Mouse (Mus musculus) MEL (cell line): ENCODE measurements at regions not wholly inside any gene's neighbourhood (a gene's known extent, or its start where the extent isn't known, plus 50 kb on each side); places are given as distances from the start of the nearest gene placed in this dataset.

Source experiments
- DNase-seq: peaks from one replicate; pipeline ENCODE4 v3.0.0; 2011; ENCODE audit warnings: low read depth, low spot score
- H3K27ac ChIP-seq: 2 replicates; pipeline ENCODE4 v1.5.1; 2012; ENCODE audit warnings: low read depth, mild to moderate bottlenecking, control low read depth, low read length, moderate library complexity; ENCODE audit not compliant: control insufficient read depth
- H3K27me3 ChIP-seq, 2 experiments: fragments of 150-350 bp in 1 of 2; sonication (generic) in 1 of 2; 2 replicates each; pipeline ENCODE4 v1.6.1; 2012; ENCODE audit warnings: low read length in 2 of 2, mild to moderate bottlenecking in 2 of 2, improper control_type of control experiment in 1 of 2, moderate library complexity in 1 of 2; ENCODE audit not compliant: insufficient read depth in 2 of 2, control insufficient read depth in 1 of 2
- H3K36me3 ChIP-seq, 2 experiments: 2 replicates each; pipeline ENCODE4 v1.6.1; 2012 to 2014; ENCODE audit warnings: low read length in 2 of 2, improper control_type of control experiment in 1 of 2, inconsistent platforms in 1 of 2, mild to moderate bottlenecking in 1 of 2; ENCODE audit not compliant: insufficient read depth in 2 of 2, control insufficient read depth in 1 of 2
- H3K4me1 ChIP-seq, 2 experiments: fragments of 150-350 bp in 1 of 2; sonication (generic) in 1 of 2; 2 replicates each; pipeline ENCODE4 v1.6.1; 2012; ENCODE audit warnings: low read length in 2 of 2, improper control_type of control experiment in 1 of 2, mild to moderate bottlenecking in 1 of 2; ENCODE audit not compliant: insufficient read depth in 2 of 2, control insufficient read depth in 1 of 2
- H3K4me3 ChIP-seq, 2 experiments: fragments of 150-350 bp in 1 of 2; sonication (generic) in 1 of 2; 2 replicates each; pipeline ENCODE4 v1.5.1; 2012; ENCODE audit warnings: low read depth in 2 of 2, low read length in 2 of 2, mild to moderate bottlenecking in 2 of 2, moderate library complexity in 2 of 2, control low read depth in 1 of 2, improper control_type of control experiment in 1 of 2; ENCODE audit not compliant: control insufficient read depth in 1 of 2, insufficient read depth in 1 of 2
- H3K79me2 ChIP-seq: 2 replicates; pipeline ENCODE4 v1.6.1; 2012; ENCODE audit warnings: mild to moderate bottlenecking, low read length, moderate library complexity; ENCODE audit not compliant: control insufficient read depth, poor library complexity, insufficient read depth
- H3K9ac ChIP-seq: 2 replicates; pipeline ENCODE4 v1.6.1; 2012; ENCODE audit warnings: low read depth, mild to moderate bottlenecking, control low read depth, low read length, moderate library complexity; ENCODE audit not compliant: control insufficient read depth, poor library complexity, severe bottlenecking
- H3K9me3 ChIP-seq: fragments of 150-350 bp; sonication (generic); replicated peaks from 2 replicates; pipeline ENCODE4 v1.6.1; 2012; ENCODE audit warnings: mild to moderate bottlenecking, low read length, improper control_type of control experiment, moderate library complexity; ENCODE audit not compliant: insufficient read depth
- CHD1 ChIP-seq: IDR thresholded peaks from 2 replicates; pipeline ENCODE4 v1.6.1; 2012; ENCODE audit warnings: low read depth, mild to moderate bottlenecking, inconsistent platforms, low read length, improper control_type of control experiment
- CHD2 ChIP-seq: IDR thresholded peaks from 2 replicates; pipeline ENCODE4 v1.6.1; 2011; ENCODE audit warnings: low read length, improper control_type of control experiment
- CTCF ChIP-seq, 3 experiments: IDR thresholded peaks in 2 of 3; conservative IDR thresholded peaks in 1 of 3; 2 replicates each; pipeline ENCODE4 v1.5.1; 2011 to 2012; ENCODE audit warnings: low read length in 3 of 3, low read depth in 2 of 3, mild to moderate bottlenecking in 2 of 3, improper control_type of control experiment in 1 of 3, inconsistent platforms in 1 of 3, mixed read lengths in 1 of 3, moderate library complexity in 1 of 3; ENCODE audit not compliant: control insufficient read depth in 1 of 3, insufficient read depth in 1 of 3, poor library complexity in 1 of 3, severe bottlenecking in 1 of 3
- E2F4 ChIP-seq: IDR thresholded peaks from 2 replicates; pipeline ENCODE4 v1.6.1; 2011; ENCODE audit warnings: low read depth, low read length, improper control_type of control experiment, borderline replicate concordance
- ELF1 ChIP-seq: IDR thresholded peaks from 2 replicates; pipeline ENCODE4 v1.6.1; 2014; ENCODE audit warnings: low read depth, mild to moderate bottlenecking, inconsistent platforms, low read length, improper control_type of control experiment, moderate library complexity
- ETS1 ChIP-seq: IDR thresholded peaks from 2 replicates; pipeline ENCODE4 v1.6.1; 2012; ENCODE audit warnings: low read depth, mild to moderate bottlenecking, inconsistent platforms, low read length, improper control_type of control experiment, moderate library complexity
- HCFC1 ChIP-seq: IDR thresholded peaks from 2 replicates; pipeline ENCODE4 v1.6.1; 2012; ENCODE audit warnings: low read depth, mild to moderate bottlenecking, inconsistent platforms, low read length, improper control_type of control experiment, moderate library complexity
- JUND ChIP-seq: IDR thresholded peaks from 2 replicates; pipeline ENCODE4 v1.6.1; 2011; ENCODE audit warnings: low read depth, mild to moderate bottlenecking, improper control_type of control experiment, low read length
- KAT2A ChIP-seq: conservative IDR thresholded peaks from 2 replicates; pipeline ENCODE4 v1.6.1; 2012; ENCODE audit warnings: low read depth, low read length, improper control_type of control experiment, inconsistent platforms
- MAFK ChIP-seq: IDR thresholded peaks from 2 replicates; pipeline ENCODE4 v1.6.1; 2011; ENCODE audit warnings: low read depth, mild to moderate bottlenecking, low read length, improper control_type of control experiment, borderline replicate concordance
- MAX ChIP-seq: IDR thresholded peaks from 2 replicates; pipeline ENCODE4 v1.6.1; 2011; ENCODE audit warnings: low read length, improper control_type of control experiment
- MAZ ChIP-seq: IDR thresholded peaks from 2 replicates; pipeline ENCODE4 v1.6.1; 2012; ENCODE audit warnings: low read depth, mild to moderate bottlenecking, inconsistent platforms, low read length, improper control_type of control experiment
- MEF2A ChIP-seq: IDR thresholded peaks from 2 replicates; pipeline ENCODE4 v1.6.1; 2014; ENCODE audit warnings: low read depth, mild to moderate bottlenecking, inconsistent platforms, low read length, improper control_type of control experiment; ENCODE audit not compliant: poor library complexity, insufficient replicate concordance, severe bottlenecking; ENCODE audit errors: extremely low read depth
- MXI1 ChIP-seq: IDR thresholded peaks from 2 replicates; pipeline ENCODE4 v1.6.1; 2011; ENCODE audit warnings: mild to moderate bottlenecking, low read depth, low read length, improper control_type of control experiment
- NELFE ChIP-seq: IDR thresholded peaks from 2 replicates; pipeline ENCODE4 v1.6.1; 2011; ENCODE audit warnings: low read depth, low read length, improper control_type of control experiment
- NRF1 ChIP-seq: IDR thresholded peaks from 2 replicates; pipeline ENCODE4 v1.6.1; 2014; ENCODE audit warnings: low read depth, mild to moderate bottlenecking, inconsistent platforms, low read length, improper control_type of control experiment, moderate library complexity; ENCODE audit not compliant: poor library complexity, insufficient read depth, severe bottlenecking
- POLR2A ChIP-seq, 2 experiments: IDR thresholded peaks; 2 replicates each; pipeline ENCODE4 v1.6.1; 2011 to 2012; ENCODE audit warnings: low read length in 2 of 2, mild to moderate bottlenecking in 2 of 2, control low read depth in 1 of 2, improper control_type of control experiment in 1 of 2, low read depth in 1 of 2, moderate library complexity in 1 of 2; ENCODE audit not compliant: control insufficient read depth in 1 of 2, insufficient read depth in 1 of 2, poor library complexity in 1 of 2
- POLR2AphosphoS5 ChIP-seq: IDR thresholded peaks from 2 replicates; pipeline ENCODE4 v1.6.1; 2012; ENCODE audit warnings: low read depth, borderline replicate concordance, mild to moderate bottlenecking, inconsistent platforms, low read length, moderate library complexity, mixed read lengths
- SIN3A ChIP-seq: IDR thresholded peaks from 2 replicates; pipeline ENCODE4 v1.6.1; 2012; ENCODE audit warnings: low read length, improper control_type of control experiment, inconsistent platforms
- TAL1 ChIP-seq: IDR thresholded peaks from 2 replicates; pipeline ENCODE4 v1.6.1; 2012; ENCODE audit warnings: mild to moderate bottlenecking, inconsistent platforms, low read length, moderate library complexity, mixed read lengths
- TBP ChIP-seq: IDR thresholded peaks from 2 replicates; pipeline ENCODE4 v1.8.0; 2011; ENCODE audit warnings: low read depth, low read length, improper control_type of control experiment
- TCF12 ChIP-seq: IDR thresholded peaks from 2 replicates; pipeline ENCODE4 v1.6.1; 2014; ENCODE audit warnings: low read depth, mild to moderate bottlenecking, inconsistent platforms, low read length, improper control_type of control experiment, moderate library complexity
- UBTF ChIP-seq: IDR thresholded peaks from 2 replicates; pipeline ENCODE4 v1.6.1; 2012; ENCODE audit warnings: low read depth, mild to moderate bottlenecking, inconsistent platforms, low read length, improper control_type of control experiment, moderate library complexity, borderline replicate concordance; ENCODE audit not compliant: insufficient read depth
- USF1 ChIP-seq: IDR thresholded peaks from 2 replicates; pipeline ENCODE4 v1.6.1; 2014; ENCODE audit warnings: low read depth, mild to moderate bottlenecking, inconsistent platforms, low read length, improper control_type of control experiment, moderate library complexity
- ZC3H11A ChIP-seq: IDR thresholded peaks from 2 replicates; pipeline ENCODE4 v1.6.1; 2012; ENCODE audit warnings: low read depth, mild to moderate bottlenecking, inconsistent platforms, low read length, improper control_type of control experiment
- ZMIZ1 ChIP-seq: IDR thresholded peaks from 2 replicates; pipeline ENCODE4 v1.6.1; 2012; ENCODE audit warnings: low read depth, mild to moderate bottlenecking, inconsistent platforms, low read length, improper control_type of control experiment, moderate library complexity

GRCm38 (mm10) chr3:52517808-52518207 lies 249.7 kb downstream of the Foxo1 start:
- Histone ChIP-seq H3K4me1 (no peaks in the 10 kb centered on the region), H3K9me3 (no peaks in the 10 kb centered on the region), H3K27ac (no peak overlapping the region), H3K4me3 (no peak overlapping the region), H3K36me3 (no peaks in the 10 kb centered on the region), H3K79me2 (no peaks in the 10 kb centered on the region), H3K27me3 (no peaks in the 10 kb centered on the region), H3K9ac (no peak overlapping the region)
- TF ChIP-seq JUND: no peak
- no peak for TF ChIP-seq MAZ
- no peak for DNase-seq

- H3K27ac ChIP-seq: no peak overlapping the region
- DNase-seq: no peak
- H3K9ac ChIP-seq: no peak overlapping the region
- no peaks in the 10 kb centered on the region for H3K36me3 ChIP-seq
- TF ChIP-seq CTCF (IDR thresholded peaks at IDR 0.05 in 2 of 3, conservative IDR thresholded peaks at IDR 0.05 in 1 of 3; ENCODE audit: control insufficient read depth in 1 of 3, insufficient read depth in 1 of 3, low read depth in 2 of 3, low read length in 3 of 3, poor library complexity in 1 of 3, severe bottlenecking in 1 of 3): no peak
- TF ChIP-seq CHD2: no peak
- TF ChIP-seq KAT2A: no peak
- TF ChIP-seq MAFK: no peak
- TF ChIP-seq SIN3A: no peak
- TF ChIP-seq MAZ: no peak
- TF ChIP-seq MAX: no peak
- no peak for TF ChIP-seq POLR2AphosphoS5
- TF ChIP-seq ELF1: no peak
- no peak for TF ChIP-seq TCF12
- no peaks in the 10 kb centered on the region for H3K4me1 ChIP-seq
- H3K9me3 ChIP-seq: no peaks in the 10 kb centered on the region
- H3K27me3 ChIP-seq: no peaks in the 10 kb centered on the region
- H3K79me2 ChIP-seq: no peaks in the 10 kb centered on the region
- H3K4me3 ChIP-seq: no peak overlapping the region
Measured at GRCm38 (mm10) chr3:52516691-52517090, 248.6 kb downstream of the Foxo1 start.

GRCm38 (mm10) chr3:52512761-52513160 lies 244.6 kb downstream of the Foxo1 start:
- H3K4me3 ChIP-seq: no peak overlapping the region
- no peak for DNase-seq
- no peak overlapping the region for H3K9ac ChIP-seq
- no peak for TF ChIP-seq UBTF
- no peak for TF ChIP-seq NRF1
- TF ChIP-seq ZC3H11A: no peak
- no peak for TF ChIP-seq ZMIZ1
- no peak for TF ChIP-seq MEF2A
- TF ChIP-seq HCFC1: no peak
- TF ChIP-seq MAZ: no peak
- TF ChIP-seq USF1: no peak
- no peak for TF ChIP-seq CHD2
- TF ChIP-seq POLR2AphosphoS5: no peak
- no peak for TF ChIP-seq ETS1
- TF ChIP-seq POLR2A (IDR thresholded peaks at IDR 0.05; ENCODE audit: control insufficient read depth in 1 of 2, insufficient read depth in 1 of 2, low read depth in 1 of 2, low read length in 2 of 2, poor library complexity in 1 of 2): no peak
- TF ChIP-seq NELFE: no peak
- no peak for TF ChIP-seq E2F4
- TF ChIP-seq CHD1: no peak
- no peak for TF ChIP-seq MXI1
- TF ChIP-seq KAT2A: no peak
- no peak for TF ChIP-seq TAL1
- no peak for TF ChIP-seq TBP
- no peaks in the 10 kb centered on the region for H3K9me3 ChIP-seq
- H3K36me3 ChIP-seq: no peaks in the 10 kb centered on the region
- no peaks in the 10 kb centered on the region for H3K79me2 ChIP-seq
- no peaks in the 10 kb centered on the region for H3K4me1 ChIP-seq
- H3K27me3 ChIP-seq: no peaks in the 10 kb centered on the region
- no peak overlapping the region for H3K27ac ChIP-seq
